Mouse (Mus musculus) CH12.LX (cell line): ENCODE measurements around the gene Gipc2. TPM values are rescaled to one million over a fixed set of nuclear protein-coding genes. Genes with fewer than 3 reads are reported as not detected.

Source experiments
- DNase-seq: peaks from one replicate; pipeline ENCODE4 v3.0.0-alpha.2; 2013; ENCODE audit errors: extremely low read depth
- H3K27ac ChIP-seq: 2 replicates; pipeline ENCODE4 v1.5.1; 2012; ENCODE audit warnings: low read depth, mild to moderate bottlenecking, control low read depth, moderate library complexity; ENCODE audit not compliant: insufficient read depth
- H3K27me3 ChIP-seq: replicated peaks from 2 replicates; pipeline ENCODE3; 2012; ENCODE audit warnings: inconsistent platforms
- H3K36me3 ChIP-seq, 2 experiments: replicated peaks in 1 of 2; 2 replicates each; pipeline versions ENCODE3 to v1.6.1; 2012; ENCODE audit warnings: inconsistent platforms in 1 of 2, low read length in 1 of 2, mild to moderate bottlenecking in 1 of 2, mixed read lengths in 1 of 2, moderate library complexity in 1 of 2; ENCODE audit not compliant: control insufficient read depth in 1 of 2, insufficient read depth in 1 of 2
- H3K4me1 ChIP-seq, 2 experiments: 2 replicates each; pipeline ENCODE4 v1.6.1; 2012; ENCODE audit warnings: inconsistent platforms in 1 of 2, moderate library complexity in 1 of 2; ENCODE audit not compliant: insufficient read depth in 2 of 2, control insufficient read depth in 1 of 2
- H3K4me2 ChIP-seq: 2 replicates; pipeline ENCODE4 v1.6.1; 2012; ENCODE audit warnings: low read depth, mild to moderate bottlenecking, control low read depth; ENCODE audit not compliant: poor library complexity, insufficient read depth, severe bottlenecking
- H3K4me3 ChIP-seq, 3 experiments: fragments of 150-350 bp in 1 of 3; sonication (generic) in 1 of 3; replicated peaks in 1 of 3; 2 replicates each; pipeline versions ENCODE3 to v1.5.1; 2011 to 2012; ENCODE audit warnings: low read depth in 2 of 3, low read length in 2 of 3, mild to moderate bottlenecking in 2 of 3, moderate library complexity in 2 of 3, control low read depth in 1 of 3, improper control_type of control experiment in 1 of 3, inconsistent platforms in 1 of 3, mixed read lengths in 1 of 3; ENCODE audit not compliant: poor library complexity in 1 of 3
- H3K79me2 ChIP-seq: replicated peaks from 2 replicates; pipeline ENCODE4 v1.6.1; 2012; ENCODE audit warnings: mild to moderate bottlenecking, moderate library complexity; ENCODE audit not compliant: control insufficient read depth, poor library complexity, insufficient read depth, severe bottlenecking; ENCODE audit errors: extremely low read depth
- H3K9ac ChIP-seq: 2 replicates; pipeline ENCODE4 v1.6.1; 2012; ENCODE audit warnings: low read depth, mild to moderate bottlenecking, control low read depth, moderate library complexity; ENCODE audit not compliant: insufficient read depth
- H3K9me3 ChIP-seq: replicated peaks from 2 replicates; pipeline ENCODE3; 2012; ENCODE audit warnings: low read length, inconsistent platforms, mixed read lengths
- BHLHE40 ChIP-seq: IDR thresholded peaks from 2 replicates; pipeline ENCODE4 v1.6.1; 2011; ENCODE audit warnings: mild to moderate bottlenecking, low read depth, low read length, improper control_type of control experiment
- CHD1 ChIP-seq: IDR thresholded peaks from 2 replicates; pipeline ENCODE4 v1.6.1; 2012; ENCODE audit warnings: low read depth, low read length, improper control_type of control experiment, inconsistent platforms
- CTCF ChIP-seq, 2 experiments: IDR thresholded peaks in 1 of 2; conservative IDR thresholded peaks in 1 of 2; 2 replicates each; pipeline ENCODE4 v1.5.1; 2011 to 2012; ENCODE audit warnings: low read depth in 2 of 2, low read length in 2 of 2, improper control_type of control experiment in 1 of 2, inconsistent platforms in 1 of 2, mild to moderate bottlenecking in 1 of 2, moderate library complexity in 1 of 2
- ELF1 ChIP-seq: IDR thresholded peaks from 2 replicates; pipeline ENCODE4 v1.6.1; 2014; ENCODE audit warnings: low read depth, mild to moderate bottlenecking, inconsistent platforms, low read length, improper control_type of control experiment
- EP300 ChIP-seq: IDR thresholded peaks from 2 replicates; pipeline ENCODE4 v1.6.1; 2011; ENCODE audit warnings: low read length, improper control_type of control experiment
- ETS1 ChIP-seq: conservative IDR thresholded peaks from 2 replicates; pipeline ENCODE4 v1.6.1; 2012; ENCODE audit warnings: low read depth, mild to moderate bottlenecking, inconsistent platforms, low read length, improper control_type of control experiment, moderate library complexity
- IRF4 ChIP-seq: IDR thresholded peaks from 2 replicates; pipeline ENCODE4 v1.6.1; 2014; ENCODE audit warnings: low read depth, mild to moderate bottlenecking, inconsistent platforms, low read length, improper control_type of control experiment
- JUN ChIP-seq: IDR thresholded peaks from 2 replicates; pipeline ENCODE4 v1.6.1; 2011; ENCODE audit warnings: low read depth, mild to moderate bottlenecking, low read length, improper control_type of control experiment, moderate library complexity; ENCODE audit not compliant: insufficient read depth
- JUND ChIP-seq: conservative IDR thresholded peaks from 2 replicates; pipeline ENCODE4 v1.6.1; 2011; ENCODE audit warnings: low read depth, low read length, improper control_type of control experiment
- KAT2A ChIP-seq: IDR thresholded peaks from 2 replicates; pipeline ENCODE4 v1.6.1; 2012; ENCODE audit warnings: low read length, improper control_type of control experiment, inconsistent platforms; ENCODE audit not compliant: insufficient replicate concordance
- MAFK ChIP-seq: IDR thresholded peaks from 2 replicates; pipeline ENCODE4 v1.6.1; 2011; ENCODE audit warnings: low read length, improper control_type of control experiment; ENCODE audit not compliant: insufficient replicate concordance
- MAX ChIP-seq: IDR thresholded peaks from 2 replicates; pipeline ENCODE4 v1.6.1; 2011; ENCODE audit warnings: low read length, improper control_type of control experiment
- MAZ ChIP-seq: IDR thresholded peaks from 2 replicates; pipeline ENCODE4 v1.6.1; 2012; ENCODE audit warnings: low read depth, mild to moderate bottlenecking, inconsistent platforms, low read length, improper control_type of control experiment, moderate library complexity
- MXI1 ChIP-seq: IDR thresholded peaks from 2 replicates; pipeline ENCODE4 v1.6.1; 2011; ENCODE audit warnings: mild to moderate bottlenecking, low read depth, low read length, improper control_type of control experiment
- MYC ChIP-seq: IDR thresholded peaks from 2 replicates; pipeline ENCODE4 v1.6.1; 2011; ENCODE audit warnings: low read depth, mild to moderate bottlenecking, improper control_type of control experiment, low read length
- NELFE ChIP-seq: IDR thresholded peaks from 2 replicates; pipeline ENCODE4 v1.6.1; 2011; ENCODE audit warnings: low read depth, low read length, improper control_type of control experiment
- NRF1 ChIP-seq: IDR thresholded peaks from 2 replicates; pipeline ENCODE4 v1.6.1; 2014; ENCODE audit warnings: low read depth, mild to moderate bottlenecking, inconsistent platforms, low read length, improper control_type of control experiment, moderate library complexity
- PAX5 ChIP-seq: IDR thresholded peaks from 2 replicates; pipeline ENCODE4 v1.6.1; 2012; ENCODE audit warnings: low read length, inconsistent platforms, mixed read lengths
- POLR2A ChIP-seq: IDR thresholded peaks from 2 replicates; pipeline ENCODE4 v1.6.1; 2011; ENCODE audit warnings: low read depth, mild to moderate bottlenecking, improper control_type of control experiment, low read length
- POLR2AphosphoS2 ChIP-seq: IDR thresholded peaks from 2 replicates; pipeline ENCODE4 v1.6.1; 2011; ENCODE audit warnings: low read depth, low read length, improper control_type of control experiment
- RAD21 ChIP-seq: IDR thresholded peaks from 2 replicates; pipeline ENCODE4 v1.6.1; 2011; ENCODE audit warnings: low read depth, mild to moderate bottlenecking, low read length, improper control_type of control experiment, moderate library complexity
- RCOR1 ChIP-seq: conservative IDR thresholded peaks from 2 replicates; pipeline ENCODE4 v1.6.1; 2012; ENCODE audit warnings: low read depth, mild to moderate bottlenecking, inconsistent platforms, low read length, improper control_type of control experiment
- SIN3A ChIP-seq: IDR thresholded peaks from 2 replicates; pipeline ENCODE4 v1.6.1; 2012; ENCODE audit warnings: low read length, improper control_type of control experiment, inconsistent platforms
- UBTF ChIP-seq: IDR thresholded peaks from 2 replicates; pipeline ENCODE4 v1.6.1; 2012; ENCODE audit warnings: low read depth, mild to moderate bottlenecking, inconsistent platforms, low read length, improper control_type of control experiment, moderate library complexity
- USF1 ChIP-seq: IDR thresholded peaks from 2 replicates; pipeline ENCODE4 v1.6.1; 2014; ENCODE audit warnings: low read depth, mild to moderate bottlenecking, inconsistent platforms, low read length, improper control_type of control experiment
- USF2 ChIP-seq: conservative IDR thresholded peaks from 2 replicates; pipeline ENCODE4 v1.6.1; 2011; ENCODE audit warnings: low read depth, low read length, improper control_type of control experiment
- ZC3H11A ChIP-seq: IDR thresholded peaks from 2 replicates; pipeline ENCODE4 v1.6.1; 2012; ENCODE audit warnings: low read depth, mild to moderate bottlenecking, inconsistent platforms, low read length, improper control_type of control experiment
- ZMIZ1 ChIP-seq: IDR thresholded peaks from 2 replicates; pipeline ENCODE4 v1.6.1; 2012; ENCODE audit warnings: low read depth, mild to moderate bottlenecking, inconsistent platforms, low read length, improper control_type of control experiment
- ZNF384 ChIP-seq: IDR thresholded peaks from 2 replicates; pipeline ENCODE4 v1.6.1; 2012; ENCODE audit warnings: low read depth, low read length, improper control_type of control experiment, inconsistent platforms
- dilution Hi-C: fragments of 300-500 bp; cut with MboI; formaldehyde crosslinking; loops from 2 replicates; pipeline ENCODE4 v1.14.3; 2020; ENCODE audit warnings: low sequenced_read_pairs; ENCODE audit not compliant: extremely low pct_unique_long_range_greater_than_20kb, extremely low pct_ligation_motif_present
- in situ Hi-C: fragments of 300-500 bp; cut with MboI; formaldehyde crosslinking; loops from 3 replicates; pipeline ENCODE4 v1.14.3; 2019; ENCODE audit warnings: low sequenced_read_pairs, low pct_ligation_motif_present, low pct_unique_long_range_greater_than_20kb, mixed read lengths
- polyA plus RNA-seq: library from polyadenylated mRNA; unstranded; fragments of >175 nt; gene quantifications from 2 replicates; pipeline ENCODE4 v1.2.1, GENCODE M21; 2012; ENCODE audit warnings: low read depth; ENCODE audit not compliant: insufficient read length
- total RNA-seq, 2 experiments: library from RNA; depleted of rRNA; stranded (reverse); fragments of 300-350 nt in 1 of 2; fragments of >200 nt in 1 of 2; gene quantifications; 2 replicates each; pipeline ENCODE4 v1.2.3; 2012 to 2014

The Gipc2 gene
- total and polyA plus RNA-seq, 3 experiments, result 0.24 to 1.2 (median 0.38) TPM

DNA sequence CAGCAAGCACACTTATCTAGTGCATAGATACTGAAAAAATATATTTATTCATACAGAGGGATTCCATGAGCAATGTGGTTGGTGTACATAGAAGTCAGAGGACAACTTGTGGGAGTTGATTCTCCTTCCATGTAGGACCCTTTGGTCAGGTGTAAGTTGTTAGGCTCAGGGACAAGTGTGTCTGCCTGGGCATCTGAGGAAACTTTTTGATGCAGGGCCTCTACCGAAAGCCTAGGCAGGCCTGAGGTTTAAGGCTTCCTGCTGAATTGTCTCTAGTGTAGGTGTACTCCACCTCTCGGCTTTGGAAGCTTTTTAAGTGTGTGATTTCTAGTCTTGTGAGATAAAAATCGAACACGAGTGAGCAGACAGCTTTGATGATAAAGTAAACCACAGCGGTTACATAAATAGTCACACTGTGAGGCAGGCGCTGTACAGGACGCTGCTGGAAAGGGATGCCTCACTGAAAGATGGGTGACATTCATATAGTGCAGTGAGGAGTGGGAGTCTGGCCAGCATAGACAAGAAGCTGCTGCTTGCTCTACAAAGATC lies 45.8 kb upstream of the Gipc2 start (continued):
- TF ChIP-seq MXI1 (peak; percentile 42; the same call in 1 of the 2 replicates), NELFE (no peak), CTCF (conservative IDR thresholded peaks at IDR 0.05 in 1 of 2, IDR thresholded peaks at IDR 0.05 in 1 of 2; ENCODE audit: low read depth in 2 of 2, low read length in 2 of 2) (no peak), USF1 (no peak), UBTF (no peak), IRF4 (no peak), ZMIZ1 (0 out of 2 replicates have a peak, but pooled peaks have one; percentile 36)

DNA sequence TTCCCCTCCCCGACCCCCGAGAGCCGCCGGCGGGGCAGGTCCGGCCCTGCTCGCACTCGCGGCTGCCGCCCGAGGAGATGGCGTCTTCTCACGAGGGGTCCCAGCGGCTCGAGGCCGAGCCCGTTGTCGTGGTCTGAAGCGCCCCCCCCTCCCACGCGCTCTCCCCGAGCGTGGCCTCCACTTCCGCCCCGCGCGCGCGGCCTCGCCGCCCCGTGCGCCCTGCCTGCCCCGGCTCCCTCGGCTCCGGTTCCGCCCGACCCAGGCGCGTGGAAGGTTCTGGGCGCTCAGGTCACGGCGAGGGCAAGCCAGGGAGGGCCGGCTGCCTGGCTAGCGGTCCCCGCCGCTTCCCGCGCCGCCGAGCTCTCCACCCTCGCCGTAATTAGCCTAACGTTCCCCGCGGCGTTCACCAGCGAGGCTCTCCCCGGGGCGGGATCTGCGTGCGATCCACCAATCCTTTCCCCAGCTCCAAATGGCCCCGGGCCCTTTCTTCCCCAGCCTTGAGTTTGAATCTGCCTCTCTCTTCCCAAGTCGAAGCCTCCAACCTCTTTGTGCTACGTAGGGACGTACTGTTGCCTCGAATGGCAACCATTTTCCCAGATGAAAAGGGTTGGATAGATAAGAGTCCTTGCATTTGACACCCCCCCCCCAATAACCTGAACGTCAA lies 44.8 kb upstream of the Gipc2 start:
- Histone ChIP-seq H3K4me3 (peak overlapping the region; percentile 78 to 92 (median 84)), H3K36me3 (peaks cover 11 to 57% of the 10 kb centered on the region in 2 experiments), H3K4me1 (peaks cover 6 to 53% of the 10 kb centered on the region in 2 experiments), H3K9me3 (no peaks in the 10 kb centered on the region), H3K4me2 (peak overlapping the region; percentile 99), H3K9ac (peak overlapping the region; percentile 98), H3K79me2 (peaks cover 53% of the 10 kb centered on the region), H3K27ac (peak overlapping the region; percentile 74), H3K27me3 (no peaks in the 10 kb centered on the region)
- TF ChIP-seq MAFK (no peak), ETS1 (no peak), CHD1 (peak; percentile 52), JUN (no peak), USF2 (no peak), EP300 (no peak; the same call in 1 of the 2 replicates), ZNF384 (no peak), PAX5 (no peak), UBTF (peak; percentile 90), ELF1 (peak; percentile 59), MXI1 (peak; percentile 37), MAZ (0 out of 2 replicates have a peak, but pooled peaks have one; percentile 10), RAD21 (no peak), MYC (no peak), KAT2A (no peak), RCOR1 (no peak), JUND (no peak), POLR2AphosphoS2 (no peak), ZC3H11A (no peak), SIN3A (no peak; the same call in none of the 2 replicates), MAX (peak; percentile 68), IRF4 (0 out of 2 replicates have a peak, but pooled peaks have one; percentile 4), POLR2A (no peak), BHLHE40 (peak; percentile 6; the same call in 1 of the 2 replicates), ZMIZ1 (no peak), NRF1 (no peak)
- in situ Hi-C loops, result no loop called here
- dilution Hi-C loops, result no loop called here
- DNase-seq, result peak; percentile 46
